ENCODE assay signal across 8 mouse cellular contexts in genomic region chr6:113099640-113100289, GRCm38 (mm10). TPM values are rescaled to one million over a fixed set of nuclear protein-coding genes. Genes with fewer than 3 reads are reported as not detected.
DNase-seq lines count a peak whose midpoint lies in the region; ATAC-seq and TF ChIP-seq lines count a peak whose summit lies in the region.

No protein-coding gene starts in this region.

- dilution Hi-C loops in CH12.LX (cut with MboI; ENCODE audit: extremely low pct_ligation_motif_present, extremely low pct_unique_long_range_greater_than_20kb, low sequenced_read_pairs), result no loop called here

- TF ChIP-seq RAD21 in CH12.LX (IDR thresholded peaks at IDR 0.05; ENCODE audit: low read depth, low read length), result no peak

- TF ChIP-seq EP300 in CH12.LX (IDR thresholded peaks at IDR 0.05; ENCODE audit: low read length), result 0 out of 2 replicates have a peak, but pooled peaks have one; percentile 42

- in situ Hi-C loops in CH12.LX (cut with MboI; ENCODE audit: low pct_ligation_motif_present, low pct_unique_long_range_greater_than_20kb, low sequenced_read_pairs), result no loop called here

- peaks cover 0 to 84% of the 10 kb centered on the region in 2 experiments; a peak in 2 of 4 replicates for H3K4me1 ChIP-seq in CH12.LX (ENCODE audit: control insufficient read depth in 1 of 2, insufficient read depth in 2 of 2)
- peaks cover 26% of the 10 kb centered on the region for H3K4me1 ChIP-seq in bone marrow macrophage, adult 2 months (ENCODE audit: control insufficient read depth, insufficient read depth, low read length)
- H3K4me1 ChIP-seq in forebrain, postnatal 0 days (ENCODE audit: insufficient read depth), result no peaks in the 10 kb centered on the region
- peaks cover 19% of the 10 kb centered on the region for H3K4me1 ChIP-seq in lung, adult 2 months (ENCODE audit: control insufficient read depth, insufficient read depth, low read length)

- peaks cover 66% of the 10 kb centered on the region for H3K79me2 ChIP-seq in CH12.LX (replicated peaks; ENCODE audit: control insufficient read depth, extremely low read depth, insufficient read depth, poor library complexity, severe bottlenecking)

- no peaks in the 10 kb centered on the region for H3K9me3 ChIP-seq in CH12.LX (replicated peaks; ENCODE audit: low read length)
- H3K9me3 ChIP-seq in forebrain, postnatal 0 days (ENCODE audit: low read length), result no peaks in the 10 kb centered on the region

- peak; percentile 97 for ATAC-seq in forebrain, postnatal 0 days

- H3K4me2 ChIP-seq in CH12.LX (ENCODE audit: insufficient read depth, low read depth, poor library complexity, severe bottlenecking), result peak overlapping the region; percentile 59; the same call in 1 of the 2 replicates
- H3K4me2 ChIP-seq in forebrain, postnatal 0 days (ENCODE audit: low read depth), result peak overlapping the region; percentile 4; the same call in 1 of the 2 replicates

- peak; percentile 64 for DNase-seq in CH12.LX (ENCODE audit: extremely low read depth)
- DNase-seq in forebrain, postnatal 0 days, result peak; percentile 90
- DNase-seq in heart, postnatal 4 days, result peak; percentile 87
- peak; percentile 89 to 98 for DNase-seq in layer of hippocampus, adult 18-20 months (ENCODE audit: low spot score in 2 of 2)
- DNase-seq in lung, adult 2 months, result peak; percentile 84
- peak; percentile 84 for DNase-seq in ovary, postnatal 14 days (ENCODE audit: low spot score)
- no peak for DNase-seq in T-cell, adult 2 months (ENCODE audit: low spot score)

- no peak for TF ChIP-seq POLR2A in CH12.LX (IDR thresholded peaks at IDR 0.05; ENCODE audit: low read depth, low read length)
- no peak for TF ChIP-seq POLR2A in bone marrow macrophage, adult 2 months (IDR thresholded peaks at IDR 0.05; ENCODE audit: borderline replicate concordance, low read depth, low read length)
- TF ChIP-seq POLR2A in lung, adult 2 months (IDR thresholded peaks at IDR 0.05; ENCODE audit: borderline replicate concordance, extremely low read depth, low read depth, low read length), result no peak

- WGBS in forebrain, postnatal 0 days, result 9% methylated on average over 5 of the region's 5 CpGs
- WGBS in lung, adult 2 months, result 6% methylated on average over 5 of the region's 5 CpGs

- peak overlapping the region; percentile 94 for H3K27ac ChIP-seq in CH12.LX (ENCODE audit: insufficient read depth, low read depth)
- peak overlapping the region; percentile 52 for H3K27ac ChIP-seq in bone marrow macrophage, adult 2 months (ENCODE audit: insufficient read depth, low read depth, low read length)
- peak overlapping the region; percentile 81 for H3K27ac ChIP-seq in forebrain, postnatal 0 days (ENCODE audit: low read depth, low read length)

- peak overlapping the region; percentile 94 for H3K9ac ChIP-seq in CH12.LX (ENCODE audit: insufficient read depth, low read depth)
- H3K9ac ChIP-seq in forebrain, postnatal 0 days, result peak overlapping the region; percentile 25; the same call in 1 of the 2 replicates

- no peak for TF ChIP-seq CTCF in CH12.LX (conservative IDR thresholded peaks at IDR 0.05 in 1 of 2, IDR thresholded peaks at IDR 0.05 in 1 of 2; ENCODE audit: low read depth in 2 of 2, low read length in 2 of 2)
- TF ChIP-seq CTCF in bone marrow macrophage, adult 2 months (IDR thresholded peaks at IDR 0.05; ENCODE audit: low read depth, low read length), result no peak
- TF ChIP-seq CTCF in forebrain, postnatal 0 days (IDR thresholded peaks at IDR 0.05; ENCODE audit: low read depth), result no peak
- no peak for TF ChIP-seq CTCF in lung, adult 2 months (IDR thresholded peaks at IDR 0.05; ENCODE audit: insufficient read depth, low read length)

- H3K27me3 ChIP-seq in CH12.LX (replicated peaks), result no peaks in the 10 kb centered on the region
- H3K27me3 ChIP-seq in forebrain, postnatal 0 days (ENCODE audit: insufficient read depth, low read length), result no peaks in the 10 kb centered on the region

- H3K36me3 ChIP-seq in CH12.LX (replicated peaks in 1 of 2; ENCODE audit: control insufficient read depth in 1 of 2, insufficient read depth in 1 of 2, low read length in 1 of 2), result peaks cover 4 to 5% of the 10 kb centered on the region in 2 experiments
- H3K36me3 ChIP-seq in forebrain, postnatal 0 days (ENCODE audit: insufficient read depth), result no peaks in the 10 kb centered on the region

- peak overlapping the region in 2 of 3 experiments; percentile 0 to 24 for H3K4me3 ChIP-seq in CH12.LX (replicated peaks in 1 of 3; ENCODE audit: low read depth in 2 of 3, low read length in 2 of 3, poor library complexity in 1 of 3)
- H3K4me3 ChIP-seq in bone marrow macrophage, adult 2 months (ENCODE audit: insufficient read depth, low read length), result no peak overlapping the region
- no peak overlapping the region for H3K4me3 ChIP-seq in forebrain, postnatal 0 days (ENCODE audit: low read depth, low read length)
- no peak overlapping the region for H3K4me3 ChIP-seq in lung, adult 2 months (replicated peaks; ENCODE audit: extremely low read depth, low read depth, low read length)

TF ChIP-seq in CH12.LX, 34 proteins besides CTCF, POLR2A, EP300 and RAD21:
- TF ChIP-seq RCOR1 (conservative IDR thresholded peaks at IDR 0.05; ENCODE audit: low read depth, low read length) (0 out of 2 replicates have a peak, but pooled peaks have one; percentile 21), UBTF (IDR thresholded peaks at IDR 0.05; ENCODE audit: low read depth, low read length) (no peak), SMC3 (IDR thresholded peaks at IDR 0.05; ENCODE audit: low read depth, low read length) (no peak), ELF1 (IDR thresholded peaks at IDR 0.05; ENCODE audit: low read depth, low read length) (0 out of 2 replicates have a peak, but pooled peaks have one; percentile 26), MEF2A (IDR thresholded peaks at IDR 0.05; ENCODE audit: borderline replicate concordance, low read depth, low read length) (no peak), PAX5 (IDR thresholded peaks at IDR 0.05; ENCODE audit: low read length) (no peak), TBP (conservative IDR thresholded peaks at IDR 0.05; ENCODE audit: low read depth, low read length) (peak; percentile 77; the same call in 1 of the 2 replicates), MAZ (IDR thresholded peaks at IDR 0.05; ENCODE audit: low read depth, low read length) (0 out of 2 replicates have a peak, but pooled peaks have one; percentile 37), KAT2A (IDR thresholded peaks at IDR 0.05; ENCODE audit: insufficient replicate concordance, low read length) (no peak), MAX (IDR thresholded peaks at IDR 0.05; ENCODE audit: low read length) (peak; percentile 51; the same call in 1 of the 2 replicates), CHD2 (IDR thresholded peaks at IDR 0.05; ENCODE audit: low read length) (no peak), NELFE (IDR thresholded peaks at IDR 0.05; ENCODE audit: low read depth, low read length) (0 out of 2 replicates have a peak, but pooled peaks have one; percentile 28), ZC3H11A (IDR thresholded peaks at IDR 0.05; ENCODE audit: low read depth, low read length) (no peak), MAFK (IDR thresholded peaks at IDR 0.05; ENCODE audit: insufficient replicate concordance, low read length) (no peak), ETS1 (conservative IDR thresholded peaks at IDR 0.05; ENCODE audit: low read depth, low read length) (no peak; the same call in 1 of the 2 replicates), HCFC1 (IDR thresholded peaks at IDR 0.05; ENCODE audit: low read depth, low read length) (no peak; the same call in 1 of the 2 replicates), JUND (conservative IDR thresholded peaks at IDR 0.05; ENCODE audit: low read depth, low read length) (no peak; the same call in 1 of the 2 replicates), SIN3A (IDR thresholded peaks at IDR 0.05; ENCODE audit: low read length) (peak; percentile 53; the same call in 1 of the 2 replicates), JUN (IDR thresholded peaks at IDR 0.05; ENCODE audit: insufficient read depth, low read depth, low read length) (0 out of 2 replicates have a peak, but pooled peaks have one; percentile 2), MYC (IDR thresholded peaks at IDR 0.05; ENCODE audit: low read depth, low read length) (0 out of 2 replicates have a peak, but pooled peaks have one; percentile 42), IRF4 (IDR thresholded peaks at IDR 0.05; ENCODE audit: low read depth, low read length) (0 out of 2 replicates have a peak, but pooled peaks have one; percentile 32), POLR2AphosphoS2 (IDR thresholded peaks at IDR 0.05; ENCODE audit: low read depth, low read length) (no peak), CHD1 (IDR thresholded peaks at IDR 0.05; ENCODE audit: low read depth, low read length) (no peak; the same call in none of the 2 replicates), NRF1 (IDR thresholded peaks at IDR 0.05; ENCODE audit: low read depth, low read length) (no peak)
TF ChIP-seq in CH12.LX: peak in this region for 10.

RNA-seq across cellular contexts. Expression of gene Setd5, which starts 22.6 kb away (rescaled TPM):
- total RNA-seq in CH12.LX (2012; rRNA removed), result 56.8 and 57.7 TPM in 2 replicates
- 59.6 and 67.4 TPM in 2 replicates for total RNA-seq in CH12.LX (2014; rRNA removed)
- polyA plus RNA-seq in CH12.LX (2012; ENCODE audit: insufficient read length, low read depth), result 72.1 and 80.4 TPM in 2 replicates
- polyA plus RNA-seq in bone marrow macrophage, adult 2 months (2012; ENCODE audit: insufficient read depth, insufficient read length, missing spikeins), result 60.6 and 63.7 TPM in 2 replicates
- total RNA-seq in forebrain, postnatal 0 days (2014; rRNA removed), result 75.8 and 103 TPM in 2 replicates
- polyA plus RNA-seq in forebrain, postnatal 0 days (2015; fragmentation: Nextera tagmentation; extraction: Ambion mirVana), result 30.8 and 48.6 TPM in 2 replicates
- 10 to 100 TPM; 90.1 to 91.8 TPM for total RNA-seq in heart, postnatal 4 days (2021)
- 10 to 100 TPM; 92.8 to 95.7 TPM for total RNA-seq in layer of hippocampus, adult 18-20 months (2021)
- 28.7 and 30.6 TPM in 2 replicates for polyA plus RNA-seq in lung, adult 2 months (2012; rRNA removed)

RNA-seq across cellular contexts. Expression of gene Thumpd3, which starts 53.7 kb away (rescaled TPM):
- total RNA-seq in CH12.LX (2012; rRNA removed) (37.1 and 43.4 TPM in 2 replicates), CH12.LX (2014; rRNA removed) (78.1 and 89.0 TPM in 2 replicates)
- 66.2 and 69.3 TPM in 2 replicates for polyA plus RNA-seq in CH12.LX (2012; ENCODE audit: insufficient read length, low read depth)
- 28.4 and 29.5 TPM in 2 replicates for polyA plus RNA-seq in bone marrow macrophage, adult 2 months (2012; ENCODE audit: insufficient read depth, insufficient read length, missing spikeins)
- total RNA-seq in forebrain, postnatal 0 days (2014; rRNA removed), result 50.2 and 64.7 TPM in 2 replicates
- 47.7 and 48.7 TPM in 2 replicates for polyA plus RNA-seq in forebrain, postnatal 0 days (2015; fragmentation: Nextera tagmentation; extraction: Ambion mirVana)
- 10 to 100 TPM; 21.4 to 24.5 TPM for total RNA-seq in heart, postnatal 4 days (2021)
- total RNA-seq in layer of hippocampus, adult 18-20 months (2021), result 10 to 100 TPM; 30.0 to 30.3 TPM
- polyA plus RNA-seq in lung, adult 2 months (2012; rRNA removed), result 3.5 and 5.8 TPM in 2 replicates

Comparison
In these comparisons a context has a peak if more than half of its experiments do, and no peak if none do; other contexts are left out.
1. H3K4me3 ChIP-seq: peak in CH12.LX (2 of 3); none in bone marrow macrophage, adult 2 months (single experiment), forebrain, postnatal 0 days (single experiment) and lung, adult 2 months (single experiment).
2. Peak in every context shown above with its lines, with median percentiles within 50 percentile points of each other: H3K27ac ChIP-seq.